Mouse (Mus musculus) limb, embryonic 10.5 days (tissue): ENCODE data around the gene Mmachc. TPM values are rescaled to one million over a fixed set of nuclear protein-coding genes. Genes with fewer than 3 reads are reported as not detected.
"Not testable (repeated sequence)": the region's sequence is repeated elsewhere in the genome, so short reads cannot be mapped to it uniquely, and the experiment has no call there.

Source experiments
- DNase-seq: peaks from one replicate; pipeline ENCODE4 v3.0.0-alpha.2; 2017; ENCODE audit warnings: low spot score
- H3K27ac ChIP-seq: fragments of 300-500 bp; sonication (generic); 2 replicates; pipeline ENCODE4 v1.5.1; 2016; ENCODE audit warnings: mild to moderate bottlenecking
- H3K27me3 ChIP-seq: fragments of 300-500 bp; sonication (generic); 2 replicates; pipeline ENCODE4 v1.6.1; 2016; ENCODE audit warnings: low read depth, mild to moderate bottlenecking; ENCODE audit not compliant: poor library complexity, severe bottlenecking
- H3K36me3 ChIP-seq: fragments of 300-500 bp; sonication (generic); 2 replicates; pipeline ENCODE4 v1.6.1; 2016; ENCODE audit warnings: mild to moderate bottlenecking, moderate library complexity
- H3K4me1 ChIP-seq: fragments of 300-500 bp; sonication (generic); 2 replicates; pipeline ENCODE4 v1.6.1; 2016
- H3K4me3 ChIP-seq: fragments of 300-500 bp; sonication (generic); 2 replicates; pipeline ENCODE4 v1.5.1; 2016; ENCODE audit warnings: mild to moderate bottlenecking, moderate library complexity
- H3K9me3 ChIP-seq: fragments of 300-500 bp; sonication (generic); replicated peaks from 2 replicates; pipeline ENCODE4 v1.6.1; 2016; ENCODE audit warnings: mild to moderate bottlenecking
- WGBS: fragments of 180-500 bp; shearing (Covaris S2); methylation state at CpG from one replicate; pipeline ENCODE4 v1.1.7; 2016; 5-methylcytosine and 5-hydroxymethylcytosine counted together
- polyA plus RNA-seq: library from polyadenylated mRNA; unstranded; fragments of >200 nt; fragmentation: Nextera tagmentation; extraction: Ambion mirVana; gene quantifications from 2 replicates; pipeline ENCODE4 v1.2.1, GENCODE M21; 2016

Mmachc gene
- polyA plus RNA-seq, 1 experiment from 2014 or later, result 36.6 TPM

- DNase-seq, result no peak
- 71% methylated on average over 2 of the region's 2 CpGs for WGBS
- peak overlapping the region; percentile 96 for H3K27ac ChIP-seq
These were observed 23.5 kb downstream of the Mmachc start for GRCm38 (mm10) chr4:116684665-116685064.

GRCm38 (mm10) chr4:116683957-116684356 lies 24.2 kb downstream of the Mmachc start:
- H3K9me3 ChIP-seq, result no peaks in the 10 kb centered on the region
- H3K4me3 ChIP-seq, result no peak overlapping the region
- WGBS, result 93% methylated on average over 4 of the region's 4 CpGs
- H3K36me3 ChIP-seq, result peaks cover 20% of the 10 kb centered on the region
- H3K27me3 ChIP-seq, result no peaks in the 10 kb centered on the region
- no peak overlapping the region for H3K27ac ChIP-seq
- no peak for DNase-seq
- H3K4me1 ChIP-seq, result peaks cover 16% of the 10 kb centered on the region

More at GRCm38 (mm10) chr4:116684665-116685064, 23.5 kb downstream of the Mmachc start:
- Histone ChIP-seq H3K4me1 (peaks cover 16% of the 10 kb centered on the region), H3K27me3 (no peaks in the 10 kb centered on the region), H3K36me3 (peaks cover 27% of the 10 kb centered on the region), H3K9me3 (no peaks in the 10 kb centered on the region), H3K4me3 (peak overlapping the region; percentile 80)

GRCm38 (mm10) chr4:116680521-116680920 lies 27.7 kb downstream of the Mmachc start:
- not testable (repeated sequence) for H3K9me3 ChIP-seq, H3K27ac ChIP-seq, H3K36me3 ChIP-seq, H3K4me1 ChIP-seq, H3K4me3 ChIP-seq, H3K27me3 ChIP-seq, DNase-seq
- 92% methylated on average over 4 of the region's 4 CpGs for WGBS

DNA sequence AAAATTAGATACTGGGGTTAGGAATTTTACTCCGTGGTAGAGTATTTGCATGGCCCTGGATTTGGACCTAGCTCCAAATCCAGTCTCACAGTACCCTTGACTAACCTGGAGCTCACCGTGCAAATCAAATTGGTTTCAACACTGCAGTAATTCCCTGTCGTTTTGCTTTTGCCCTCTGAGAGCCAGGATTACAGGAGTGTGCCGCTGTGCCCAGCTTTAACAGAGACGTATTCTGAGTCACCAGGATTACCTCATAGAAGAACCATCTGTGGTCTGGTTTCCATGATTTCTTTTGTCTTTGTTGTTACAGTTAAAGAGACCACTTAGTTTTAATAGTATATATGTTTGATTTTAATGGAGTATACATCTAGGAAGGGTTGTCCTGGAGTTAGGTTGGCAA lies 29.1 kb downstream of the Mmachc start:
- DNase-seq, result no peak
- H3K4me1 ChIP-seq, result no peaks in the 10 kb centered on the region
- H3K36me3 ChIP-seq, result no peaks in the 10 kb centered on the region
- H3K27ac ChIP-seq, result no peak overlapping the region
- H3K27me3 ChIP-seq, result no peaks in the 10 kb centered on the region
- 79% methylated on average over 5 of the region's 5 CpGs for WGBS
- H3K4me3 ChIP-seq, result no peak overlapping the region
- H3K9me3 ChIP-seq, result no peaks in the 10 kb centered on the region

DNA sequence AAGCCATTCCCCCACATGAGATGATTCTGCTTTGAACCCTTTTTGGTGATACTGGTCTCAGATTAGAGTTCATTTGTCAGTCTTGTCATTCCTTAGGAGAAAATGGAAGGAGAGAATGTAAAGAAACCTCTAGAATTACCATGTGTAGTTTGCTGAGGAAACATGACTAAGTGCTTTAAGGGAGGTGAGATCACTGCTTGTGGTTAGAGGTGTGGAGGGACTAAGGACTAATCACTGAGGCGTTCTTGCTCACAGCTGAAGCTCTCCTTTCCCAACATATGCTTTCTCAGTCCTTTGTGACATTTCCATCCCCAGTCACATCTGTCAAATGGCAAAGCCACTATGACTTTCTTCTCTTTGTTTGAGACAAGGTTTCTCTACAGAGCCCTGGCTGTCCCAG lies 30.4 kb downstream of the Mmachc start:
- 88% methylated on average over 1 of the region's 1 CpGs for WGBS
- Histone ChIP-seq H3K27ac (no peak overlapping the region), H3K36me3 (no peaks in the 10 kb centered on the region), H3K4me3 (no peak overlapping the region), H3K9me3 (no peaks in the 10 kb centered on the region), H3K27me3 (no peaks in the 10 kb centered on the region), H3K4me1 (no peaks in the 10 kb centered on the region)
- DNase-seq, result no peak

DNA sequence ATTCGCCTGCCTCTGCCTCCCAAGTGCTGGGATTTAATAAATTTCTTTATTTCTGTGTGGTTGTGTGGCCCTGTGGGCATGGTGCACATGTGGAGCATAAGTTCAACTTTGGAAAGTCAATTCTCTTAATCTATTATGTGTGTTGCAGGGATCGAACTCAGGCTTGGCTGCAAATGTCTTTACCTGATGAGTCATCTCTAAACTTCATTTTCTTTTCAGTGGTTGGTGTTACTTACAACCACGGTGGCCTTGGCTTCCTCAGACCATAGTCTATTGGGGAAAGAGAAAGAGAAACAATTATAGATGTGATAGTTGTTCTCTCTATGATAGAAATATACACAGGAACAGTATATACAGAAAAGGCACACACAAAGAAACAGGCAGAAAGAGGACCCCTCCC lies 32.2 kb downstream of the Mmachc start:
- WGBS, result 94% methylated on average over 3 of the region's 3 CpGs
- Histone ChIP-seq H3K4me1 (no peaks in the 10 kb centered on the region), H3K27me3 (no peaks in the 10 kb centered on the region), H3K27ac (no peak overlapping the region), H3K9me3 (no peaks in the 10 kb centered on the region), H3K36me3 (no peaks in the 10 kb centered on the region), H3K4me3 (no peak overlapping the region)
- no peak for DNase-seq

- not testable (repeated sequence) for H3K4me1 ChIP-seq, DNase-seq, H3K27ac ChIP-seq, H3K9me3 ChIP-seq, H3K4me3 ChIP-seq, H3K36me3 ChIP-seq, H3K27me3 ChIP-seq
- 91% methylated on average over 6 of the region's 6 CpGs for WGBS
These were observed 33.4 kb downstream of the Mmachc start for GRCm38 (mm10) chr4:116674761-116675160.

DNA sequence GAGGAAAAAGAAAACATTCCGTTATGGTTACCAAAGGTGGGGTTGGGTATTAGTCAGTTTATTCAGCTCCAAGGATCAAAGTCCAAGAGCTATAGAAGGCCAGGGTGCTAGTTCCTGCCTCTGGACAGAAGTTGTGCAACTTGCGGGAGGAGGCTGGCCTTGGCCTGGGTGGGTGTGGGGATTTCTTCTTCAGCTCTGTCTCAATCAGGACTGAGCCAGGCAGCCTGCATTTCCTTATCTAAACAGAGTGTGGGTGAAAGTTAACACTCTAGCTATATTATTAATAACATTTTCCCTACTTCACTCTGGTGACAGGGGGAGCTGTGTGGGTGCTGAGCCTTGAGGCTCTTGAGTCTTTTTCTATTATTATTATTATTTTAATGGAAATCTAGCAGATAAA lies 35.4 kb downstream of the Mmachc start:
- no peaks in the 10 kb centered on the region for H3K9me3 ChIP-seq
- no peaks in the 10 kb centered on the region for H3K4me1 ChIP-seq
- no peaks in the 10 kb centered on the region for H3K36me3 ChIP-seq
- no peak overlapping the region for H3K4me3 ChIP-seq
- 73% methylated on average over 2 of the region's 2 CpGs for WGBS
- H3K27ac ChIP-seq, result no peak overlapping the region
- H3K27me3 ChIP-seq, result no peaks in the 10 kb centered on the region
- no peak for DNase-seq

- Histone ChIP-seq H3K36me3 (no peaks in the 10 kb centered on the region), H3K4me1 (no peaks in the 10 kb centered on the region), H3K27ac (no peak overlapping the region), H3K27me3 (no peaks in the 10 kb centered on the region), H3K4me3 (no peak overlapping the region), H3K9me3 (no peaks in the 10 kb centered on the region)
- no peak for DNase-seq
- WGBS, result 53% methylated on average over 2 of the region's 2 CpGs
These were observed 38.9 kb downstream of the Mmachc start for GRCm38 (mm10) chr4:116669291-116669690.

GRCm38 (mm10) chr4:116668145-116668544 lies 40.1 kb downstream of the Mmachc start:
- H3K27ac ChIP-seq, result no peak overlapping the region
- DNase-seq, result no peak
- no peaks in the 10 kb centered on the region for H3K27me3 ChIP-seq
- H3K9me3 ChIP-seq, result no peaks in the 10 kb centered on the region
- no peaks in the 10 kb centered on the region for H3K36me3 ChIP-seq
- no peak overlapping the region for H3K4me3 ChIP-seq
- no peaks in the 10 kb centered on the region for H3K4me1 ChIP-seq
- WGBS, result 72% methylated on average over 3 of the region's 3 CpGs

- Histone ChIP-seq H3K9me3 (no peaks in the 10 kb centered on the region), H3K27ac (no peak overlapping the region), H3K4me3 (no peak overlapping the region), H3K4me1 (no peaks in the 10 kb centered on the region), H3K27me3 (no peaks in the 10 kb centered on the region), H3K36me3 (no peaks in the 10 kb centered on the region)
- WGBS, result 80% methylated on average over 4 of the region's 4 CpGs
- DNase-seq, result no peak
These were observed 41.6 kb downstream of the Mmachc start for GRCm38 (mm10) chr4:116666625-116667024.

- H3K4me1 ChIP-seq, result no peaks in the 10 kb centered on the region
- no peak overlapping the region for H3K4me3 ChIP-seq
- H3K9me3 ChIP-seq, result no peaks in the 10 kb centered on the region
- 94% methylated on average over 1 of the region's 1 CpGs for WGBS
- DNase-seq, result no peak
- H3K27me3 ChIP-seq, result no peaks in the 10 kb centered on the region
- no peaks in the 10 kb centered on the region for H3K36me3 ChIP-seq
- H3K27ac ChIP-seq, result no peak overlapping the region
These were observed 46.2 kb downstream of the Mmachc start for GRCm38 (mm10) chr4:116661998-116662397.

DNA sequence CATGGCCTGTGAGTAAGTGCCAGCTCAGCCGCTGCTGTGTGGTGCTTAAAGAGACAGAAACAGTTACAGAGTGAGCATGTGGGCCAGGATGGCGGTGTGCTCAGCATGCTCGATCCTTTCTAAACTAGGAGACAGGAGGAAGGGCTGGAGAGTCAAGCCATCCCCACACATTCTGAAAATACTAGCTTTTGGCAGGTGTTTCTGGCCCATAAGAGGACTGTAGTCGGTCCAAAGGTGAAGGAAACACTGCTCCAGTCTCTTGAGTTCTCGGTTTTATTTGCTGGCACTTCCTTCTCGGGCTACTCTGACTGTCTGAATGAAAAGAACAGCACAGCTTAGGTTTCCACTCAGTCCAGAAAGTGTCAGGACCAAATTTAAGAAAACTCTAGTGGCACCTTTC lies 47.4 kb downstream of the Mmachc start:
- Histone ChIP-seq H3K27me3 (no peaks in the 10 kb centered on the region), H3K36me3 (no peaks in the 10 kb centered on the region), H3K4me3 (no peak overlapping the region), H3K9me3 (no peaks in the 10 kb centered on the region), H3K27ac (no peak overlapping the region), H3K4me1 (0 out of 2 replicates have a peak, but pooled peaks cover 1% of the 10 kb centered on the region)
- 81% methylated on average over 6 of the region's 6 CpGs for WGBS
- DNase-seq, result no peak

DNA sequence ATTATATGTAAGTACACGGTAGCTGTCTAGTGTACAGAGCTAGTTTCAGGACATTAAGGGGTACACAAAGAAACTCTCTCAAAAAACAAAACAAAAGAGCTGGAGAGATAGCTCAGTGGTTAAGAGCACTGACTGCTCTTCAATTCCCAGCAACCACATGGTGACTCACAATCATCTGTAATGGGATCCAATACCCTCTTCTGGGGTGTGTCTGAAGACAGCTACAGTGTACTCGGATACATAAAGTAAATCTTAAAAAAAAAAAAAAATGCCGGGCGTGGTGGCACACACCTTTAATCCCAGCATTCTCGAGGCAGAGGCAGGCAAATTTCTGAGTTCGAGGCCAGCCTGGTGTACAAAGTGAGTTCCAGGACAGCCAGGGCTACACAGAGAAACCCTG lies 48.3 kb downstream of the Mmachc start:
- H3K27me3 ChIP-seq, H3K36me3 ChIP-seq, DNase-seq, H3K9me3 ChIP-seq, H3K4me1 ChIP-seq, H3K27ac ChIP-seq, H3K4me3 ChIP-seq: not testable (repeated sequence)
- WGBS, result 88% methylated on average over 6 of the region's 6 CpGs
